Mouse (Mus musculus) Muller cell, postnatal 12 days (primary cell): ENCODE data around the gene Hnrnpa3.
A peak's percentile ranks its signal among the peaks of the same experiment; 100 is the strongest.

Experiments used
- DNase-seq: peaks from one replicate; pipeline ENCODE4 v3.0.0-alpha.2; 2015; ENCODE audit errors: inconsistent ontology term

The Hnrnpa3 gene

GRCm38 (mm10) chr2:75703375-75704181 lies 44.5 kb downstream of the Hnrnpa3 start:
- DNase-seq: peak; percentile 97

- peak; percentile 99 for DNase-seq
These were observed 45.4 kb downstream of the Hnrnpa3 start, which contains the start of gene Nfe2l2 for GRCm38 (mm10) chr2:75704234-75705161. Gene Nfe2l2 (minus strand): TSS chr2:75704641.

DNA sequence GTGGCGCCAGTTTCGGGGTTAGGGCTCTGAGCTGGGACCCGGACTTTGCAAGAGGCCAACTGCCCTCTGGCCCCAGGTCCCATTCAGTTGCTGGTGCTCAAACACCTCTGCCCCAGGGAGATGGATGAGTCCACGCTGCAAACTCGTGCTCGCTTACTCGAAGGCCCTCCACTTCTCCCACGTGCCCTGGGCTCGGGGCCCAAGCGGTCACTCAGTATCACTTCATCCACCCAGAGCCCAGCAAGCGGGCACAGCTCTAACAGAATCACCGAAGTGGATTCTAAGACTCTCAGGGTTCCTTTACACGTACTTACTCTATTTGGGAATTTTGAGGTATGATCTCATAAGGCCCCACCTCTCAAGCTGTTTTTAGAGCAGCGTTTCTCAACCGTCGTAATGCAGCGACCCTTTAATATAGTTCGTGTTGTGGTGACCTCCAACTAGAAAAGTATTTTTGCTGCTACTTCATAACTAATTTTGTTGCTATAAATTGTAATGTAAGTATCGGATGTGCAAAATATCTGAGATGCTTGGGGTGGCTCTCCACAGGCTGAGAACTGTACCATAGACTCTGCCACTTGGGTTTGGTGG lies 46.2 kb downstream of the Hnrnpa3 start:
- no peak for DNase-seq

- no peak for DNase-seq
These were observed 47.4 kb downstream of the Hnrnpa3 start for GRCm38 (mm10) chr2:75706435-75706834.

DNA sequence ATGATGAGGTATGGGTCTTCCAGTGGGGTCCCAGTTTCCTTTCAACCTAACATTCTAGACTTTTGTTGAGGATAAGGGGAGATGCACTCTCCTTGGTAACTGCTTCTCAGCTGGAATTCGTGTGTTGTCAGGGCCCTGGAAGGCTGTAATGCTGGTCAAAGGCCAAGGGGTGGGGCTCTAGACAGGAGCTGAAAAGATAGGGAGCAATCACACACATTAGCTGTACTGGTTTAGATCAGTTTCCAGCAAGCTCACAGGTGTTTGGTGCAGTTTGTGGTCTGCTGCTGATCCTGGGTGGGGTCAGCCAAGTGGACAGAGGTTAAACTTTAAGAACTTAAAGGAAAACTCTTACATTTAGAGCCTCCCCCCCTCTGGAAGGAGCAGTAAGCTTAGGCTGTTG lies 48.4 kb downstream of the Hnrnpa3 start:
- DNase-seq: no peak

- DNase-seq: no peak
These were observed 54.0 kb downstream of the Hnrnpa3 start for GRCm38 (mm10) chr2:75713083-75713482.

DNA sequence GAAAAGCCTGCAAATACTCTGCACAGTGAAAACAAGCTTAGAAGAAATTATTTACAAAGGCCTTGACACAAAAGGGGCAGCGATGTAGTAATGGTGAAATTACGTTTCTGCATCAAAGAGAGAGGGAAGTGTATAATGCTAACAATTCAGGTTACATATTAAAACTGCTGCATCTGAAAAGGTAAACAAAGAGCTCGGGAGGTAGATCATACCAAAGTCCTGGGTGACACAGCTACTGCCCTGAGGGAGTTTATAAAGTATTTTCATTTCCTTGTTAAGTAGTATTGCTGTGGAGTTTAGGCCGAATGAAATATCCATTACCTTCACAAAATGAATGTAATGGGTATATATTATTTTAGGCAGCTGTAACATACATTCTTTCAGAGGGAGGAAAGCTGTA lies 55.7 kb downstream of the Hnrnpa3 start:
- no peak for DNase-seq

DNA sequence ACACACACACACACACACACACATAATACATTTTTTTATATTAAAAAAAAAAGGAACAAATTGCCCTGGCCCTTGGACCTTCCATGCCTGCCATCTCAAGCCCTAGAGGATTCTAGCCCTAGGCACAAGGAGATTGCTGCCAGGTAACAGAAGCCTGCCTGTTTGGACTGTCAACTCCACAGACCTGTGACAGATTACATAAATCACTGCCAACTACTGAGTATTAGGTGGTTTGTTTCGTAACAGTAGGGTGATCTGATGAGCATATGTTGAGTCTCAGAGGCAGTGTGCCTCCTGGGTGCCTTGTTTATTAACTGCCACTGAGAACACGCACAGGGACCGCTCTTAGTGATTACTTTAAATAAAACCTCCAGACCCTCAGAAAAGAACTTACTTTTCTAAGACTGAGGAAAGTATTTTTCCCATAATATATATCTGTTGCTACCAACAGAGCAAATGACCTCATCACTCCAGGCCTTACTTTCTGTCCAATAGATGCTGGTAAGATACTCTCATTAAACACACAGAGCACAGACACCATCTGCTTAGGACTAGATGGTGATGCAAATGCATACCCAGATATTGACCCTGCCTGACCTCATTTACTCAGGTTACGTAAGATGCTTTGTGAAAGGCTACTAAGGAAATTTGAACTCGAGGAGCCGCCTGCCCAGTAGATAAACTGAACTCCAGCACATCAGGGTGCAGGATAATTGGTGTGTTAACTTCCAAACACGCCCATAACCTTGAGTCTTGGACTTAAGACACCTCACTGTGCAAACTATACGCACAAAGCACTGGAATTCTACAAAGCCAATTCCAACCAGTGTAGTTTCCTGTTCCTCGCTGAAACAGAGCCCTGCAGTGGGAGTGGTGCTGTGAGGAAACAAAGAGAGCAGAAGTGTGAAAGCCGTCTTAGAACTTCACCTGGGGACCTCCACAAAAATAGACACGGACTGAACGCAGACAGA lies 57.3 kb downstream of the Hnrnpa3 start:
- DNase-seq: no peak
